Mouse (Mus musculus): Measurements from ENCODE around the gene Grwd1.

- TF ChIP-seq CTCF (IDR thresholded peaks at IDR 0.05; ENCODE audit: borderline replicate concordance, insufficient read depth, low read depth, low read length) (no peak), POLR2A (IDR thresholded peaks at IDR 0.05; ENCODE audit: borderline replicate concordance, insufficient read depth, low read length) (no peak)
Measured at GRCm38 (mm10) chr7:45798931-45799330, 31.8 kb downstream of the Grwd1 start.

Data from cerebellum, adult 2 months (tissue).